ENCODE assay signal across 9 mouse cellular contexts in the genomic region with DNA sequence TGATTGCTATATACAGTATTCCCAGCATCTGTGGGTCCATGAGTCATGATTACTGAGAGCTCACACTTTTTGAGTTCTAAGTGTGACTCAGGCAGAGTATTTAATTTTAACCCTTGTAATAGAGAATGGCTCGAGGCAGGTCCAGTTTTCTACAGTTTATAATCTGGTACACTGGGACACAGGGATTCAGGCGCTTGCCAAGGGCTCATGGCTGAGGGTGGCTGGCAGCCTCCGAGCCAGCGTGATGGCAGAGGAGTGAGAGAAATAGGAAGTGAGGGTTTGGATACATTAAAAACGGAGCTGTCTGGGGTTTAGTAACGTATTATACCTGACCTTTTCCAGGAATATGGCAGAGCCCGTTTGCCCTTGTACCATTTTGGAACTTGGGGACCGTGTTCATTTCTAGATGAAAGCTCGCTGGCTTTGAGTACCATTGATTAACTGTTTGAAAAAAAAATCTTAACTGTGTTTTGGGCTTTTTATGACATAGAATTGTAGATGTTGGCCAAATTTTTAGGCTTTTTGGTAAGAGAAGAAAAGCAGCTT. TPM values are rescaled to one million over a fixed set of nuclear protein-coding genes. Genes with fewer than 3 reads are reported as not detected.
DNase-seq lines count a peak whose midpoint lies in the region; ATAC-seq lines count a peak whose summit lies in the region.
"Had no signal": no experiment of that assay in that cellular context is flagged by ENCODE, and none has a peak within 500 bp of the region (broad histone marks: within the 10 kb centered on the region; RNA-seq: fewer than 3 reads in every experiment).

No protein-coding gene starts in this region.

- peak overlapping the region; percentile 59 for H3K4me2 ChIP-seq in forebrain, embryonic 13.5 days
- H3K4me2 ChIP-seq in limb, embryonic 13.5 days (replicated peaks) = peak overlapping the region; percentile 57; the same call in 1 of the 2 replicates
- H3K4me2 ChIP-seq in stomach, embryonic 16.5 days (ENCODE audit: low read depth, low read length) = peak overlapping the region; percentile 47

- intact Hi-C loops in left cerebral cortex, postnatal 36 days (cut with DNase I) = loop anchor here (5.0 kb wide), 3 partner anchors 75 to 100 kb away; no protein-coding TSS in a partner anchor
- intact Hi-C loops in left cerebral cortex, postnatal 14 days (cut with DNase I) = loop anchor here (5.0 kb wide), 1 partner anchor 95 kb away; no protein-coding TSS in a partner anchor

- peak overlapping the region; percentile 59; the same call in 1 of the 2 replicates for H3K9ac ChIP-seq in forebrain, embryonic 13.5 days
- no peak overlapping the region for H3K9ac ChIP-seq in limb, embryonic 13.5 days
- no peak overlapping the region for H3K9ac ChIP-seq in stomach, embryonic 16.5 days (ENCODE audit: low read length)

- peak overlapping the region; percentile 44 for H3K4me3 ChIP-seq in forebrain, embryonic 13.5 days
- peak overlapping the region; percentile 30; the same call in 1 of the 2 replicates for H3K4me3 ChIP-seq in limb, embryonic 13.5 days
- H3K4me3 ChIP-seq in stomach, embryonic 16.5 days (replicated peaks; ENCODE audit: low read length) = peak overlapping the region; percentile 23; the same call in 1 of the 2 replicates
- H3K4me3 ChIP-seq: megakaryocyte, embryonic 14.5 days had no signal

- WGBS in forebrain, embryonic 13.5 days = 9% methylated on average over 9 of the region's 9 CpGs
- 10% methylated on average over 9 of the region's 9 CpGs for WGBS in limb, embryonic 13.5 days
- WGBS in stomach, embryonic 16.5 days = 21% methylated on average over 9 of the region's 9 CpGs

- ATAC-seq in forebrain, embryonic 13.5 days = no peak
- ATAC-seq in limb, embryonic 13.5 days (ENCODE audit: low FRiP score, low read depth) = no peak
- no peak for ATAC-seq in stomach, embryonic 16.5 days (ENCODE audit: insufficient read depth, low FRiP score)

- no peak overlapping the region for H3K27ac ChIP-seq in forebrain, embryonic 13.5 days
- no peak overlapping the region for H3K27ac ChIP-seq in limb, embryonic 13.5 days
- H3K27ac ChIP-seq in stomach, embryonic 16.5 days (ENCODE audit: low read length) = no peak overlapping the region

- H3K9me3 ChIP-seq in forebrain, embryonic 13.5 days (replicated peaks) = no peaks in the 10 kb centered on the region
- H3K9me3 ChIP-seq in limb, embryonic 13.5 days = no peaks in the 10 kb centered on the region
- no peaks in the 10 kb centered on the region for H3K9me3 ChIP-seq in stomach, embryonic 16.5 days (replicated peaks; ENCODE audit: control insufficient read depth, low read length)

- H3K4me1 ChIP-seq in forebrain, embryonic 13.5 days = peaks cover 65% of the 10 kb centered on the region
- H3K4me1 ChIP-seq in limb, embryonic 13.5 days = peaks cover 13% of the 10 kb centered on the region
- H3K4me1 ChIP-seq in stomach, embryonic 16.5 days (ENCODE audit: control insufficient read depth, insufficient read depth, low read length) = peaks cover 4% of the 10 kb centered on the region; the same call in 1 of the 2 replicates

- peak; percentile 19 to 22 for DNase-seq in left cerebral cortex, postnatal 36 days (ENCODE audit: low spot score in 2 of 2)
- DNase-seq in left cerebral cortex, postnatal 14 days (ENCODE audit: low spot score in 2 of 2) = no peak
- no peak for DNase-seq in spleen, postnatal 10 days (ENCODE audit: low spot score in 2 of 2)
- DNase-seq in right cerebral cortex, postnatal 4 days = no peak
- DNase-seq: spleen, adult 18-20 months had no signal

- H3K36me3 ChIP-seq in forebrain, embryonic 13.5 days (ENCODE audit: poor library complexity, severe bottlenecking) = no peaks in the 10 kb centered on the region
- H3K36me3 ChIP-seq in limb, embryonic 13.5 days = no peaks in the 10 kb centered on the region
- H3K36me3 ChIP-seq in stomach, embryonic 16.5 days (ENCODE audit: control insufficient read depth, insufficient read depth, low read length) = no peaks in the 10 kb centered on the region

- H3K27me3 ChIP-seq in forebrain, embryonic 13.5 days = peaks cover 47% of the 10 kb centered on the region
- H3K27me3 ChIP-seq in limb, embryonic 13.5 days = peaks cover 91% of the 10 kb centered on the region
- H3K27me3 ChIP-seq in stomach, embryonic 16.5 days (ENCODE audit: control insufficient read depth, insufficient read depth, low read length) = peaks cover 23% of the 10 kb centered on the region

RNA-seq across cellular contexts. Expression of a gene that starts 1.7 kb away (rescaled TPM):
- total RNA-seq in left cerebral cortex, postnatal 36 days (2021) = 100 to 1,000 TPM; 101 to 102 TPM
- total RNA-seq in left cerebral cortex, postnatal 14 days (2021) = 10 to 100 TPM; 65.0 to 65.4 TPM
- polyA plus RNA-seq in forebrain, embryonic 13.5 days (2015; fragmentation: Nextera tagmentation; extraction: Ambion mirVana) = 2.2 and 2.3 TPM in 2 replicates
- polyA plus RNA-seq in limb, embryonic 13.5 days (2015; fragmentation: Nextera tagmentation; extraction: Ambion mirVana) = 0.34 and 0.41 TPM in 2 replicates
- polyA plus RNA-seq in stomach, embryonic 16.5 days (2015; fragmentation: Nextera tagmentation; extraction: Ambion mirVana) = 1.6 and 1.9 TPM in 2 replicates

Comparison
In these comparisons a context has a peak if more than half of its experiments do, and no peak if none do; other contexts are left out.
1. DNase-seq: peak in left cerebral cortex, postnatal 36 days (2 of 2); none in left cerebral cortex, postnatal 14 days (0 of 2), spleen, postnatal 10 days (0 of 2) and right cerebral cortex, postnatal 4 days (single experiment).
2. Peak in every context shown above with its lines, with median percentiles within 50 percentile points of each other: H3K4me2 ChIP-seq and H3K4me3 ChIP-seq.